Mouse (Mus musculus): Measurements from ENCODE around the gene Vash1. TPM values are rescaled to one million over a fixed set of nuclear protein-coding genes. Genes with fewer than 3 reads are reported as not detected.
A peak's percentile ranks its signal among the peaks of the same experiment; 100 is the strongest.

The Vash1 gene
- polyA plus RNA-seq, 1 experiment = 59.6 TPM

DNA sequence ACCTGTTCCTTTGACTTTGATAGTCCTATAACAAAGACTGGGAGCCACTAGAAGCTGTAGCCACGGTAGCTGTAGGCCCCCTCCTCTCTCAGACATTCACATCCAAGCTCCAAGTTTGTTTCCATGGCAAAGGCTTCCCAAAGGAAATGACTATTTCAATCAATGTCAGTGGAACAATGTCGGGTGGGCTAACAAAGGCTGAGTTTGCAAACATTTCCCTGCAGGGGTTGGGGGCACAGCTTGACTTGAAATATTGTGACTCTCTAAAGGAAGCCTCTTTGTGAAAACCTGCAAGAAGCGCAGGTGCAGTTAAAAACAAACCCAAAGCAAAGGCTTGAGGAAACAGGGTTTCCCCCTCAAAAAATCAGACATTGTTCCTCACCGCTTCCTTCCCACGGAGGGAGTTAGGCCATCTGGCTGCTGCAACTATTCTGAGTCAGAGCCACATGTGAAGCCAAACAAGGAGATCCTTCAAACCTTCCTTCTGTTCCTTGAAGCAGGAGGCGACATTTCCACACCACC lies 19.0 kb upstream of the Vash1 start:
- DNase-seq (ENCODE audit: low read depth) = peak; percentile 80

DNA sequence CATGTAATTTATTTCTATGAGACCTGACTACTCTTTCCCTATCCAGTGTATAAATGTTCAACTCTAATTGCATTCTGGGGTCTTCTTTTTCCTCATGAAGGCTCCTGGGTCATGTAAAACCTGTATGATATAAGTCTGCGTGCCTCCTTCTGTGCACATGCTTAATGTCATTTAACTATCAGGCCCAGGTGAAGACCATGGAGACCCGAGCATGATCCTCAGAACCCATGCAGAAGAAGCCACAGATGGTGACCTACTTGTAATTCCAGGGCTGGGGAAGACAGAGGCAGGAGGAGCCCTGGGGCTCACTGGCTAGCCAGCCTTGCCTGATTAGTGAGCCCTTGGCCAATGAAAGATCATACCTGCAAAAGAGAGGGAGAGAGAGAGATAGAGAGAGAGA lies 18.0 kb upstream of the Vash1 start:
- TF ChIP-seq CTCF (IDR thresholded peaks at IDR 0.05; ENCODE audit: borderline replicate concordance, extremely low read depth, insufficient read depth, insufficient read length) (no peak), POLR2A (IDR thresholded peaks at IDR 0.05; ENCODE audit: borderline replicate concordance, extremely low read depth, insufficient read depth, insufficient read length, poor library complexity, severe bottlenecking) (no peak)
- DNase-seq (ENCODE audit: low read depth) = no peak

More for the DNA sequence above, 19.0 kb upstream of the Vash1 start:
- TF ChIP-seq CTCF (IDR thresholded peaks at IDR 0.05; ENCODE audit: borderline replicate concordance, extremely low read depth, insufficient read depth, insufficient read length) = no peak
- no peak for TF ChIP-seq POLR2A (IDR thresholded peaks at IDR 0.05; ENCODE audit: borderline replicate concordance, extremely low read depth, insufficient read depth, insufficient read length, poor library complexity, severe bottlenecking)

DNA sequence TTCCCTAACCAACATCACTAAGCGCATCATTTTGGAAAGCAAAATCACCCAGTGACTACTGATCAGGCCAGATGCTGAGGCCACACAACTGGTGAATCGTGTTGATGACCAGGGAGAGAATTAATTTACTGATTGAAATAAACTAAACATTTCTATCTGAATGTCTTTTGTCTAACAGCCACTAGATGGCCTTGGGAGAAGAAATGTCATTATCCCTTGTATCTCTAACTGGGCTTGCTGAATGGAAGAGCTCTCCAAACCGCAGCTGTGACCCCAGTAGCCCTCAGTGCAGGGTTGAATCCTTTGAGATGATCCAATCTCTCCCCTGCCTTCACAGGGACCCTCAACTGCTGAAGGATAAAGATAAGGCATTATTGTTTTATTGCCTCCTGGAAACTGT lies 12.8 kb upstream of the Vash1 start:
- no peak for DNase-seq (ENCODE audit: low read depth)
- peak; percentile 24; the same call in 1 of the 2 replicates for TF ChIP-seq CTCF (IDR thresholded peaks at IDR 0.05; ENCODE audit: borderline replicate concordance, extremely low read depth, insufficient read depth, insufficient read length)
- no peak for TF ChIP-seq POLR2A (IDR thresholded peaks at IDR 0.05; ENCODE audit: borderline replicate concordance, extremely low read depth, insufficient read depth, insufficient read length, poor library complexity, severe bottlenecking)

DNA sequence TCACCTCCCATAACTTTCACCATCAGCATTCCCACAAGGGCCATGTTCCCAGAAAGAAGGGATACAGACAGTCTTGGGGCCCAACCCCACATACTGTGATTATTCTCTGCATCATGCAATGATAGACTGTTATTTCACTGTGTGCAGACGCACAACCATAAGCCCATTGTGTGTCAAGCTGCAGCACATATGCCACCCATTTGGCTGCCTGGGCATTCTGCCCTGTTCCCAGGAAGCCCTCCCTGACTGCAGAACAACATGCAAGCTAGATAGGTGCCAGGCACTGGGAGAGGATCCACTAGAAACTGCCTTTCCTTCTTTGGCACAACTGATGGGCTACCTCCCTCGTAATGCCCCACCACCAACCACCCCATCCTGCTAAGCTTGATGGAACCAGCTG lies 10.1 kb upstream of the Vash1 start:
- no peak for TF ChIP-seq CTCF (IDR thresholded peaks at IDR 0.05; ENCODE audit: borderline replicate concordance, extremely low read depth, insufficient read depth, insufficient read length)
- TF ChIP-seq POLR2A (IDR thresholded peaks at IDR 0.05; ENCODE audit: borderline replicate concordance, extremely low read depth, insufficient read depth, insufficient read length, poor library complexity, severe bottlenecking) = no peak
- peak; percentile 72 for DNase-seq (ENCODE audit: low read depth)

DNA sequence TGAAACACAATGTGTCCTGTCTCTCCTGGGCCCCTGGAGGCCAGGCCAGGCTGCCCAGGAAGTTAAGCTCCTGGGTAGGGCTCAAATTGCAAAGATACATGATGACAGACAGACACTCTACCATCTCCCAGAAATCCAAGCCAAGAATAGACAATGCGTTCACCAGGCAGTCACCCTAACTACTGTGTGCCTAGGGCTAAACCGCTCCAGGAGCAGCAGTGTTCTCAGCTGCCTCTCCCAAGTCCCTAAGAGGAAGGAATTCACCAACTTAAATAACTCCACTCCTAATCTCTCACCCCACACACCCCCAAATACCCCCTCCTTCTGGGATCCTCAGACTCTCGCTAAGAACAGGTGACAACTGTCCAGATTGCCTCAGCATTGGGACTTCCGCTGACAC lies 6.4 kb upstream of the Vash1 start:
- TF ChIP-seq POLR2A (IDR thresholded peaks at IDR 0.05; ENCODE audit: borderline replicate concordance, extremely low read depth, insufficient read depth, insufficient read length, poor library complexity, severe bottlenecking) = no peak
- TF ChIP-seq CTCF (IDR thresholded peaks at IDR 0.05; ENCODE audit: borderline replicate concordance, extremely low read depth, insufficient read depth, insufficient read length) = no peak
- DNase-seq (ENCODE audit: low read depth) = no peak

DNA sequence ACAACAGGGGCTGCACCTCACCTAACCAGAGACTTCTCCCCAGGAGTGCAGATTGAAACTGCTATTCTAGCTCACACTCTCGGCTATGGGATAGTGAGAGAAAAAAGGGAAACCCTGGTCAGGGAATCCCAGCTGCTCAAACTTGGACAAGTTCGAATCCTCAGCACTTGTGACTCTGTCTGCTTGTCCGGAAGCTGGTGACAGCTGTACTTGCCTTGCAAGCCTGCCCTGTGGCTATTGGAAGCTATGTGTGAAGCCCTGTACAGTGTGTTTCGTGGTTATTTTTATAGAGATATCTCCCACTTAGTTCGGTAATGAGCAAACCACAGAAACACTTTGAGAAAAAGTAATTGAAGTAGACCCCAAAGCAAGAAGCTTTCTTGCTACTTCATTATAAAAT lies 6.0 kb upstream of the Vash1 start:
- no peak for TF ChIP-seq CTCF (IDR thresholded peaks at IDR 0.05; ENCODE audit: borderline replicate concordance, extremely low read depth, insufficient read depth, insufficient read length)
- no peak for TF ChIP-seq POLR2A (IDR thresholded peaks at IDR 0.05; ENCODE audit: borderline replicate concordance, extremely low read depth, insufficient read depth, insufficient read length, poor library complexity, severe bottlenecking)
- DNase-seq (ENCODE audit: low read depth) = no peak

DNA sequence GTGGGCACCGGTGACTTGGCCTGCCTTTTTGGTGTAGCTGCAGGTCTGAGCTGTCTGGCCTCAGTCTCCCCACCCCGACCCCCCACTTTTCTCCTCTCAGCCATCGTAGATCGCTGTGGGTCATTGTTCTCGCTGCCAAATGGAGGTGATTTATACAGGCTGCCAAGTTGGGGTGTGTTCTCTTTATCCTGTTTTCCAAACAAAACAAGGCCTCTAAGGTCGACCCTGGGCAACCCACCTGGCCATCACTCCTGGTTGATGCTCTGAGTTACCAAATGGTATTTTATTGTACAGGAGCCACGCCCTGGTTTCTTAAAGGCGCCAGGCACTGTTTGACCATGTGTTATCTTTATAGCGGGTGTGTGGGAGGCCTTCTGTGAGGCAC lies 1.0 kb downstream of the Vash1 start:
- TF ChIP-seq CTCF (IDR thresholded peaks at IDR 0.05; ENCODE audit: borderline replicate concordance, extremely low read depth, insufficient read depth, insufficient read length) (no peak), POLR2A (IDR thresholded peaks at IDR 0.05; ENCODE audit: borderline replicate concordance, extremely low read depth, insufficient read depth, insufficient read length, poor library complexity, severe bottlenecking) (no peak)
- peak; percentile 59 for DNase-seq (ENCODE audit: low read depth)

DNA sequence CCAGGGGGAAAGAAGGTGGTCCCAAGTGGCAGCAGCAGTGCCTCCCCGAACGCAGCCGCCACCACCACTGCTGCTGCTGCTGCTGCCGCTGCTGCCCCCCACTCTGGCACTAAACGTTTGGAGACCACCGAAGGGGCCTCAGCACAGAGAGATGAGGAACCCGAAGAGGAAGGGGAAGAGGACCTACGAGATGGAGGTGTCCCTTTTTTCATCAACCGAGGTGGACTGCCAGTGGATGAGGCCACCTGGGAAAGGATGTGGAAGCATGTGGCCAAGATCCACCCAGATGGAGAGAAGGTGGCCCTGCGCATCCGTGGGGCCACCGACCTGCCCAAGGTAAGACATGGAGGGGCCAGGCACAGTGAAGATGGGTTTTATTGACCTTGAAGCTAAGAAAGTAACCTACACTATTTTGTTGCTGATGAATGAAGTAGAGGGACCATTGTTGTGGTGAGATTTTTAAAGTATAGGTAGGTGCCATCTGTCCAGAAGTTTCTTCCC lies 1.5 kb downstream of the Vash1 start:
- no peak for TF ChIP-seq CTCF (IDR thresholded peaks at IDR 0.05; ENCODE audit: borderline replicate concordance, extremely low read depth, insufficient read depth, insufficient read length)
- TF ChIP-seq POLR2A (IDR thresholded peaks at IDR 0.05; ENCODE audit: borderline replicate concordance, extremely low read depth, insufficient read depth, insufficient read length, poor library complexity, severe bottlenecking) = no peak
- DNase-seq (ENCODE audit: low read depth) = no peak

DNA sequence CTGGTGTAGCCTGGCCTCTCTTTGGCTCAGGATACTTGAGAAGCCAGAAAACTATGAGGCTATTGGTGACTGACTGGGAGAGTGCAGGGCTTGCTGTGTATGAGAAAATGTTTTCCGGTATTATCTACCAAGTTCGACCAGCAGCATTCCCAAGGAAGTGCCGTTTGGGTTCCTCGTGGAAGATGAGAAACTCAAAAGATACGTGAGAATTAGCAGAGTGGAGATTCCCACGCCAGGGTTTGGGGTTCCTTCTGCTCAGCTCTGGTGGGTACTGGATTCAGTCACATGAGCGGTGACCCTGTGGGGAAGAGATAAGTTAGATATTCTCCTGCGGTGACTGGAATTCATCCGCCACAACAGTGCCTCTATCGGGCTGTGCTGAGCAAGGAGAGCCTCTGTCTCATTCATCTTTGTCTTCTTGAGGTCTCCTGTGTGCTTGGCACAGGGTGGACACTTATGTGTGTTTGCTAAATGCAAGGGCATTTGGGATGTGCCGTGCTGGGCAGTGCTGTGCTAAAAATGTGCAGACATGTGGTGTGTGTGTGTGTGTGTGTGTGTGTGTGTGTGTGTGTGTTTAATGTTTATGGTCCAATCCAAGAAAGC lies 2.2 kb downstream of the Vash1 start:
- TF ChIP-seq CTCF (IDR thresholded peaks at IDR 0.05; ENCODE audit: borderline replicate concordance, extremely low read depth, insufficient read depth, insufficient read length) (peak; percentile 32; the same call in 1 of the 2 replicates), POLR2A (IDR thresholded peaks at IDR 0.05; ENCODE audit: borderline replicate concordance, extremely low read depth, insufficient read depth, insufficient read length, poor library complexity, severe bottlenecking) (no peak)
- DNase-seq (ENCODE audit: low read depth) = peak; percentile 73

DNA sequence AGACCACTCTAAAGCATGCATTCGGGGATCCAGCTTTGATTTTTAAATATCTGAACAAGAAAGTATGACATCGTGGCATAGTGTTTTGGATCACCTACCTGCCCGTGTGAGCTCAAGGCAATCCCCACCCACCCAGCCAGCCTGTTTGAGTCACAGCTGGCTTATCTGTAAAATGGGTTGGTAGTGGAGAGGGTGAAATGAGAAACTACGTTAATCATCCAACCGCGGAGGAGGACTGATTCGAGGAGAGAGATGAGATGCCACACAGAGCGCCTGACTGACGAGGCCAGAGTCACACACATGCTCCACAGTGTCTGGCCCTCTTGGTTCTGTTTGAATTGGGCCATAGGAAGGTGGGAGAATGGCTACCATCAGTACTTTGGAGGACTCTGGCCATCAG lies 3.1 kb downstream of the Vash1 start:
- no peak for DNase-seq (ENCODE audit: low read depth)

DNA sequence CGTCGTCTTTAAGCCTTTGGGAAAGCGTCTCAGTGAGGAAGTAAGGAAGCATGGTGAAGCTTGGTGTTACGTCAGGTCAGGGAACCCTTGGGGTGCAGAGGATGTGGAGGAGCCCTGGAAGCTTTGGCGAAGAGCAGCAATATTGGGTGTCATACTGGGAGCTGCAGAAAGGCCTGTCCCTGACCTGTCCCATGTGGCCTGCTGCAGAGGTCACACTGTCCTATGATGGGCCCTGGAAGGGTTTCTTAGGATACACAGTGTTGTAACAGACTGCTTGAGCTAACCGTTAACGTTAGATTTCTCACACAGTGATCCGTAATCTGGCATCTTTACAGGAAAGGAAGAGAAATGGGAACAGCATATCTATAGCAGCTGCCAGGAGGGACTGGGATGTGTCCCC lies 3.7 kb downstream of the Vash1 start:
- TF ChIP-seq CTCF (IDR thresholded peaks at IDR 0.05; ENCODE audit: borderline replicate concordance, extremely low read depth, insufficient read depth, insufficient read length) = no peak
- no peak for TF ChIP-seq POLR2A (IDR thresholded peaks at IDR 0.05; ENCODE audit: borderline replicate concordance, extremely low read depth, insufficient read depth, insufficient read length, poor library complexity, severe bottlenecking)
- no peak for DNase-seq (ENCODE audit: low read depth)

More for the DNA sequence above, 3.1 kb downstream of the Vash1 start:
- TF ChIP-seq CTCF (IDR thresholded peaks at IDR 0.05; ENCODE audit: borderline replicate concordance, extremely low read depth, insufficient read depth, insufficient read length) (no peak), POLR2A (IDR thresholded peaks at IDR 0.05; ENCODE audit: borderline replicate concordance, extremely low read depth, insufficient read depth, insufficient read length, poor library complexity, severe bottlenecking) (no peak)

DNA sequence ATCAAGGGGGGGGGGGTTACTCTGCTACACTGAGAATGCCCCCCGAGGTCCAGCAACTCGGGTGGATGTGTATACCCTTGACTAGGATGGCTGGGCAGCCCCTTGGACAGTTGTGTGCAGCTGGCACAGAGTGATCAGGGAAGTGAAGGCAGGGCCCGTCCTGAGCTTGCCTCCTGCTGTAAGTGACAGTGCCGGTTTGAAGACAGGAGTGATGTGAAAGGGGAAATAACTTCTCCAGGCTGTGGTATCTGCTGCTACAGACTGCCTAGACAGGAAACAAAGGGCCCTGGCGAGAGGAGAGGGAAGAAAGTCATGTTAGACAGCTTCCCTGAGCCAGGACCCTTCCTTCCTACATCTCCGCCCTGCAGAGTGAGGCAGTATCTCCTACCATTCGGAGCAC lies 5.2 kb downstream of the Vash1 start:
- TF ChIP-seq CTCF (IDR thresholded peaks at IDR 0.05; ENCODE audit: borderline replicate concordance, extremely low read depth, insufficient read depth, insufficient read length) = no peak
- TF ChIP-seq POLR2A (IDR thresholded peaks at IDR 0.05; ENCODE audit: borderline replicate concordance, extremely low read depth, insufficient read depth, insufficient read length, poor library complexity, severe bottlenecking) = no peak
- no peak for DNase-seq (ENCODE audit: low read depth)
